Mouse (Mus musculus) myocyte (in vitro differentiated cells): Measurements from ENCODE around the gene Tppp2.

Experiments
- CEBPB ChIP-seq: IDR thresholded peaks from 2 replicates; pipeline ENCODE4 v1.6.1; 2011; ENCODE audit warnings: mild to moderate bottlenecking, moderate library complexity; ENCODE audit not compliant: poor library complexity, insufficient read depth, severe bottlenecking
- E2F4 ChIP-seq: IDR thresholded peaks from one replicate; pipeline ENCODE4 v1.6.1; 2011; ENCODE audit warnings: mild to moderate bottlenecking, control low read depth, moderate library complexity; ENCODE audit not compliant: insufficient read depth
- MAX ChIP-seq: IDR thresholded peaks from one replicate; pipeline ENCODE4 v1.6.1; 2011; ENCODE audit warnings: low read depth, mild to moderate bottlenecking, control low read depth
- MYOD1 ChIP-seq, 3 experiments: IDR thresholded peaks; one replicate each; pipeline ENCODE4 v1.6.1; 2011; ENCODE audit warnings: control low read depth in 2 of 3, low read depth in 2 of 3, mild to moderate bottlenecking in 2 of 3, moderate library complexity in 1 of 3; ENCODE audit not compliant: insufficient read length in 2 of 3, control insufficient read depth in 1 of 3
- MYOG ChIP-seq, 3 experiments: IDR thresholded peaks; one replicate each; pipeline ENCODE4 v1.6.1; 2011; ENCODE audit warnings: control low read depth in 2 of 3, low read depth in 2 of 3, mild to moderate bottlenecking in 2 of 3; ENCODE audit not compliant: insufficient read length in 2 of 3, control insufficient read depth in 1 of 3, insufficient read depth in 1 of 3
- POLR2A ChIP-seq: IDR thresholded peaks from one replicate; pipeline ENCODE4 v1.6.1; 2011; ENCODE audit warnings: low read depth, mild to moderate bottlenecking, control low read depth, moderate library complexity; ENCODE audit not compliant: insufficient read length
- POLR2AphosphoS2 ChIP-seq: IDR thresholded peaks from one replicate; pipeline ENCODE4 v1.6.1; 2011; ENCODE audit warnings: low read depth, control low read depth; ENCODE audit not compliant: insufficient read length
- SRF ChIP-seq: IDR thresholded peaks from one replicate; pipeline ENCODE4 v1.6.1; 2011; ENCODE audit warnings: low read depth; ENCODE audit not compliant: control insufficient read depth, insufficient read length
- TCF12 ChIP-seq: IDR thresholded peaks from one replicate; pipeline ENCODE4 v1.6.1; 2011; ENCODE audit warnings: mild to moderate bottlenecking, control low read depth; ENCODE audit not compliant: poor library complexity, insufficient read depth, severe bottlenecking
- TCF3 ChIP-seq: IDR thresholded peaks from one replicate; pipeline ENCODE4 v1.6.1; 2011; ENCODE audit warnings: low read depth, control low read depth; ENCODE audit not compliant: insufficient read length
- USF1 ChIP-seq: IDR thresholded peaks from one replicate; pipeline ENCODE4 v1.6.1; 2011; ENCODE audit warnings: low read depth, mild to moderate bottlenecking, control low read depth, moderate library complexity

- TF ChIP-seq MAX (no peak), POLR2A (no peak), USF1 (no peak), E2F4 (no peak), TCF12 (no peak), MYOG (IDR thresholded peaks at IDR 0.05; ENCODE audit: control insufficient read depth in 1 of 3, insufficient read depth in 1 of 3, insufficient read length in 2 of 3, low read depth in 2 of 3) (no peak), POLR2AphosphoS2 (no peak), MYOD1 (IDR thresholded peaks at IDR 0.05; ENCODE audit: control insufficient read depth in 1 of 3, insufficient read length in 2 of 3, low read depth in 2 of 3) (no peak), CEBPB (no peak), TCF3 (no peak), SRF (no peak)
Observed at GRCm38 (mm10) chr14:51886051-51886450, 32.2 kb upstream of the Tppp2 start.
